Mouse (Mus musculus): ENCODE results near the gene Agap1.

- no peak for TF ChIP-seq CTCF (IDR thresholded peaks at IDR 0.05; ENCODE audit: insufficient read depth, low read depth, low read length)
- no peak for TF ChIP-seq POLR2A (IDR thresholded peaks at IDR 0.05; ENCODE audit: insufficient read depth, low read depth, low read length)
Observed at GRCm38 (mm10) chr1:89739067-89739774, 284.6 kb downstream of the Agap1 start.
